Mouse (Mus musculus) small intestine, adult 10 weeks (tissue): ENCODE measurements around the gene Lrrfip1. TPM values are rescaled to one million over a fixed set of nuclear protein-coding genes. Genes with fewer than 3 reads are reported as not detected.

Experiments used
- polyA plus RNA-seq: library from polyadenylated mRNA; stranded (reverse); fragments of 350-450 nt; fragmentation: Illumina TruSeq; extraction: RNeasy Lipid Tissue Mini Kit (QIAGEN cat#74804); gene quantifications from one replicate; pipeline ENCODE4 v1.2.3, GENCODE M21; 2014; ENCODE audit warnings: low replicate concordance

Lrrfip1 gene
- 65.1 TPM for polyA plus RNA-seq

GRCm38 (mm10) chr1:90998268-90998890 is at the start of gene Lrrfip1:
TSS of gene Lrrfip1 (plus strand) at chr1:90998737.

GRCm38 (mm10) chr1:90952808-90953207 is 45.7 kb upstream of the Lrrfip1 start, which contains the start of gene Prlh:
TSS of gene Prlh (plus strand) at chr1:90953108.

GRCm38 (mm10) chr1:90969347-90969784 is 29.2 kb upstream of the Lrrfip1 start, which contains the start of gene Rab17:
TSS of gene Rab17 (minus strand) at chr1:90969661.

GRCm38 (mm10) chr1:91144813-91145212 is 146.3 kb downstream of the Lrrfip1 start, which contains the start of gene Rbm44:
TSS of gene Rbm44 (plus strand) at chr1:91145089.

Other genes with a start within 250 kb of the Lrrfip1 start
- gene Col6a3, start 154.8 kb upstream of the Lrrfip1 start, polyA plus RNA-seq = 26.2 TPM
- gene Mlph, start 83.7 kb upstream of the Lrrfip1 start, polyA plus RNA-seq = 3.4 TPM
- gene Prlh, start 45.6 kb upstream of the Lrrfip1 start, polyA plus RNA-seq = not detected
- 1.0 TPM for gene Rab17, start 29.1 kb upstream of the Lrrfip1 start, polyA plus RNA-seq
- 1.0 TPM for gene Rbm44, start 146.4 kb downstream of the Lrrfip1 start, polyA plus RNA-seq
- 1.0 TPM for gene Ramp1, start 181.1 kb downstream of the Lrrfip1 start, polyA plus RNA-seq